9 mouse cellular contexts compared by ENCODE assay signal in the genomic region with DNA sequence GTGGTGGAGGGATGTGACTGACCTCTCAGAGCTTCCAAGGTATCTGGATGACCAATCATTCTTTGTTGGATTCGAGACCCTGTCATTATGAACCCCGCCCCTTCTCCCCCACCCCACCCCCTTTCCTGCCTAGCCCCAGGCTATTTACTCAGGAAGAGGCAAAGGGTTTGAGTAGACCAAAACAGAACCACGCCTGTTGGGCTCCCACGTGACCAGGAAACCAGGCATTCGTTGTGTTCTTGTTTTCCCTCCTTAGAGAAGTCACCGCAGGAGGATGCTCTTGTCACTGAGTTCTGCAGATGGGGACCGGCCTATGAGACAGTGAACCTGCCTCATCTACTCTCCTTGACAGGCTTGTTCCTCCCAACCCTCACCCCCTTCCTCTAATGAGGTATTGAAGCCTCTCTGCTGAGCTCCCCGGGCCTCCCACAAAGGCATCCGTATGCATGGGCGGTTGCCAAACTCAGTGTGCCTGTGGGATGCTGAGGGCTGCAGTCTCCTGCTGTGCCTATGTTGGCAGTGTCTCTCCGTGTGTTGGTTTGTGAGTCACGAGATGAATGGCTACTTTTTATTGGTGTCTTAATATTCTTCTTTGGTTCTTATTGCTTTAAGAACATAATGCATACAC. TPM values are rescaled to one million over a fixed set of nuclear protein-coding genes. Genes with fewer than 3 reads are reported as not detected.
DNase-seq lines count a peak whose midpoint lies in the region; ATAC-seq lines count a peak whose summit lies in the region.
"Had no signal": no experiment of that assay in that cellular context is flagged by ENCODE, and none has a peak within 500 bp of the region (broad histone marks: within the 10 kb centered on the region; RNA-seq: fewer than 3 reads in every experiment).

No protein-coding gene starts in this region.

- H3K4me1 ChIP-seq in kidney, embryonic 15.5 days, result peaks cover 5% of the 10 kb centered on the region; the same call in 1 of the 2 replicates
- H3K4me1 ChIP-seq in kidney, embryonic 14.5 days (ENCODE audit: control insufficient read depth, insufficient read depth, low read length), result no peaks in the 10 kb centered on the region
- H3K4me1 ChIP-seq in forebrain, embryonic 14.5 days (ENCODE audit: control insufficient read depth, insufficient read depth, low read length), result peaks cover 6% of the 10 kb centered on the region; the same call in 1 of the 2 replicates
- peaks cover 5% of the 10 kb centered on the region; the same call in 1 of the 2 replicates for H3K4me1 ChIP-seq in heart, embryonic 12.5 days (replicated peaks)

- 0 out of 2 replicates have a peak overlapping the region, but pooled peaks have one; percentile 22 for H3K27ac ChIP-seq in kidney, embryonic 15.5 days
- H3K27ac ChIP-seq in kidney, embryonic 14.5 days (ENCODE audit: low read depth, low read length), result no peak overlapping the region
- no peak overlapping the region for H3K27ac ChIP-seq in forebrain, embryonic 14.5 days (ENCODE audit: low read depth, low read length)
- no peak overlapping the region for H3K27ac ChIP-seq in heart, embryonic 12.5 days (ENCODE audit: poor library complexity, severe bottlenecking)
- H3K27ac ChIP-seq: heart, embryonic 13.5 days had no signal

- peak; percentile 89 for DNase-seq in forebrain, embryonic 14.5 days (ENCODE audit: low spot score)
- peak; percentile 61 to 77 for DNase-seq in layer of hippocampus, postnatal 14 days (ENCODE audit: low spot score in 2 of 2)
- DNase-seq in retina, embryonic 14.5 days (ENCODE audit: low spot score), result peak; percentile 55
- DNase-seq in spleen, adult 18-20 months, result no peak
- DNase-seq in heart, adult 18-20 months, result no peak

- ATAC-seq in kidney, embryonic 15.5 days (replicated peaks; ENCODE audit: low FRiP score), result 0 out of 2 replicates have a peak, but pooled peaks have one; percentile 56
- ATAC-seq in kidney, embryonic 14.5 days (ENCODE audit: low FRiP score, low TSS enrichment), result no peak
- ATAC-seq in forebrain, embryonic 14.5 days, result peak; percentile 83
- no peak for ATAC-seq in heart, embryonic 12.5 days (ENCODE audit: insufficient number of reproducible peaks, low FRiP score)

- H3K9ac ChIP-seq in kidney, embryonic 15.5 days, result no peak overlapping the region
- H3K9ac ChIP-seq in kidney, embryonic 14.5 days (ENCODE audit: low read depth, low read length), result no peak overlapping the region
- no peak overlapping the region for H3K9ac ChIP-seq in forebrain, embryonic 14.5 days (ENCODE audit: low read length)
- no peak overlapping the region for H3K9ac ChIP-seq in heart, embryonic 12.5 days
- H3K9ac ChIP-seq: heart, embryonic 13.5 days had no signal

- no peak overlapping the region for H3K4me2 ChIP-seq in kidney, embryonic 15.5 days
- H3K4me2 ChIP-seq in kidney, embryonic 14.5 days (replicated peaks; ENCODE audit: low read depth, low read length), result no peak overlapping the region
- H3K4me2 ChIP-seq in forebrain, embryonic 14.5 days (ENCODE audit: low read length), result peak overlapping the region; percentile 19; the same call in 1 of the 2 replicates
- no peak overlapping the region for H3K4me2 ChIP-seq in heart, embryonic 12.5 days
- H3K4me2 ChIP-seq: heart, embryonic 13.5 days had no signal

- WGBS in kidney, embryonic 15.5 days, result 18% methylated on average over 12 of the region's 12 CpGs
- 16% methylated on average over 12 of the region's 12 CpGs for WGBS in kidney, embryonic 14.5 days
- 4% methylated on average over 12 of the region's 12 CpGs for WGBS in forebrain, embryonic 14.5 days
- WGBS in heart, embryonic 12.5 days, result 17% methylated on average over 12 of the region's 12 CpGs

- H3K27me3 ChIP-seq in kidney, embryonic 15.5 days, result no peaks in the 10 kb centered on the region
- no peaks in the 10 kb centered on the region for H3K27me3 ChIP-seq in kidney, embryonic 14.5 days (ENCODE audit: control insufficient read depth, insufficient read depth, low read length)
- H3K27me3 ChIP-seq in forebrain, embryonic 14.5 days (replicated peaks; ENCODE audit: control insufficient read depth, insufficient read depth, low read length), result no peaks in the 10 kb centered on the region
- H3K27me3 ChIP-seq in heart, embryonic 12.5 days (replicated peaks), result no peaks in the 10 kb centered on the region

- no peaks in the 10 kb centered on the region for H3K36me3 ChIP-seq in kidney, embryonic 15.5 days
- H3K36me3 ChIP-seq in kidney, embryonic 14.5 days (ENCODE audit: control insufficient read depth, insufficient read depth, low read length), result no peaks in the 10 kb centered on the region
- no peaks in the 10 kb centered on the region for H3K36me3 ChIP-seq in forebrain, embryonic 14.5 days (ENCODE audit: control insufficient read depth, insufficient read depth, low read length)
- no peaks in the 10 kb centered on the region for H3K36me3 ChIP-seq in heart, embryonic 12.5 days
- H3K36me3 ChIP-seq: heart, embryonic 13.5 days had no signal

- no peak overlapping the region for H3K4me3 ChIP-seq in kidney, embryonic 15.5 days (replicated peaks)
- H3K4me3 ChIP-seq in kidney, embryonic 14.5 days (ENCODE audit: low read length), result no peak overlapping the region
- no peak overlapping the region for H3K4me3 ChIP-seq in forebrain, embryonic 14.5 days (ENCODE audit: low read depth, low read length)
- H3K4me3 ChIP-seq in heart, embryonic 12.5 days, result no peak overlapping the region
- H3K4me3 ChIP-seq: heart, embryonic 13.5 days had no signal

- H3K9me3 ChIP-seq in kidney, embryonic 15.5 days (replicated peaks), result no peaks in the 10 kb centered on the region
- H3K9me3 ChIP-seq in kidney, embryonic 14.5 days (ENCODE audit: control insufficient read depth, low read length), result no peaks in the 10 kb centered on the region
- H3K9me3 ChIP-seq in forebrain, embryonic 14.5 days (replicated peaks; ENCODE audit: control insufficient read depth, low read length), result no peaks in the 10 kb centered on the region
- no peaks in the 10 kb centered on the region for H3K9me3 ChIP-seq in heart, embryonic 12.5 days (replicated peaks)
- H3K9me3 ChIP-seq: heart, embryonic 13.5 days had no signal

RNA-seq across cellular contexts. Expression of a gene that starts 28.5 kb away (rescaled TPM):
- polyA plus RNA-seq in kidney, embryonic 15.5 days (2015; fragmentation: Nextera tagmentation; extraction: Ambion mirVana), result 370 and 419 TPM in 2 replicates
- polyA plus RNA-seq in kidney, embryonic 14.5 days (2014; fragmentation: Nextera tagmentation; extraction: Ambion mirVana), result 414 and 561 TPM in 2 replicates
- 147 and 215 TPM in 2 replicates for polyA plus RNA-seq in forebrain, embryonic 14.5 days (2014; fragmentation: Nextera tagmentation; extraction: Ambion mirVana)
- 1 to 10 TPM; 4.3 to 4.7 TPM for total RNA-seq in layer of hippocampus, postnatal 14 days (2021)
- polyA plus RNA-seq in heart, embryonic 12.5 days (2016; fragmentation: Nextera tagmentation; extraction: Ambion mirVana), result 247 and 252 TPM in 2 replicates
- 1 to 10 TPM; 1.1 to 2.0 TPM for total RNA-seq in heart, adult 18-20 months (2021)

RNA-seq across cellular contexts. Expression of a gene that starts 35.0 kb away (rescaled TPM):
- 26.6 and 31.9 TPM in 2 replicates for polyA plus RNA-seq in kidney, embryonic 15.5 days (2015; fragmentation: Nextera tagmentation; extraction: Ambion mirVana)
- 32.1 and 38.5 TPM in 2 replicates for polyA plus RNA-seq in kidney, embryonic 14.5 days (2014; fragmentation: Nextera tagmentation; extraction: Ambion mirVana)
- polyA plus RNA-seq in forebrain, embryonic 14.5 days (2014; fragmentation: Nextera tagmentation; extraction: Ambion mirVana), result 28.5 and 29.5 TPM in 2 replicates
- 10 to 100 TPM; 16.6 to 18.8 TPM for total RNA-seq in layer of hippocampus, postnatal 14 days (2021)
- polyA plus RNA-seq in heart, embryonic 12.5 days (2016; fragmentation: Nextera tagmentation; extraction: Ambion mirVana), result 20.3 and 27.9 TPM in 2 replicates
- 10 to 100 TPM; 11.7 to 13.7 TPM for total RNA-seq in heart, adult 18-20 months (2021)

RNA-seq across cellular contexts. Expression of a gene that starts 47.3 kb away (rescaled TPM):
- polyA plus RNA-seq in kidney, embryonic 15.5 days (2015; fragmentation: Nextera tagmentation; extraction: Ambion mirVana), result 0.18 TPM in 2 replicates
- 0.11 and 0.12 TPM in 2 replicates for polyA plus RNA-seq in kidney, embryonic 14.5 days (2014; fragmentation: Nextera tagmentation; extraction: Ambion mirVana)
- 4.3 and 5.4 TPM in 2 replicates for polyA plus RNA-seq in forebrain, embryonic 14.5 days (2014; fragmentation: Nextera tagmentation; extraction: Ambion mirVana)
- 100 to 1,000 TPM; 179 to 203 TPM for total RNA-seq in layer of hippocampus, postnatal 14 days (2021)
- 0.26 and 0.32 TPM in 2 replicates for polyA plus RNA-seq in heart, embryonic 12.5 days (2016; fragmentation: Nextera tagmentation; extraction: Ambion mirVana)
- total RNA-seq in heart, adult 18-20 months (2021), result 1 to 10 TPM; 1.0 to 1.2 TPM

Comparison
In these comparisons a context has a peak if more than half of its experiments do, and no peak if none do; other contexts are left out.
1. ATAC-seq: peak in kidney, embryonic 15.5 days (single experiment) and forebrain, embryonic 14.5 days (single experiment); none in kidney, embryonic 14.5 days (single experiment) and heart, embryonic 12.5 days (single experiment).
2. DNase-seq: peak in forebrain, embryonic 14.5 days (single experiment), layer of hippocampus, postnatal 14 days (2 of 2) and retina, embryonic 14.5 days (single experiment); none in spleen, adult 18-20 months (0 of 2) and heart, adult 18-20 months (0 of 2).